Mouse (Mus musculus) liver, embryonic 14.5 days (tissue): ENCODE results near the gene Clstn2. TPM values are rescaled to one million over a fixed set of nuclear protein-coding genes. Genes with fewer than 3 reads are reported as not detected.

Experiments
- ATAC-seq: fragments of 200-750 bp; cut with Nextera tagmentation; 2 replicates; pipeline ENCODE4 v1.8.0; 2017; ENCODE audit warnings: moderate number of reproducible peaks, mild to moderate bottlenecking, moderate library complexity; ENCODE audit not compliant: insufficient read depth
- DNase-seq, 3 experiments: peaks; one replicate each; pipeline ENCODE4 v3.0.0-alpha.2; 2012 to 2013; ENCODE audit warnings: low read depth in 3 of 3, low spot score in 3 of 3
- H3K27ac ChIP-seq: fragments of 300-500 bp; sonication (generic); 2 replicates; pipeline ENCODE4 v1.5.1; 2014; ENCODE audit warnings: moderate library complexity, mild to moderate bottlenecking, control low read depth, inconsistent platforms
- H3K27me3 ChIP-seq: fragments of 300-500 bp; sonication (generic); 2 replicates; pipeline ENCODE4 v1.6.1; 2014; ENCODE audit warnings: mild to moderate bottlenecking, low read length, moderate library complexity; ENCODE audit not compliant: control insufficient read depth, insufficient read depth
- H3K36me3 ChIP-seq: fragments of 300-500 bp; sonication (generic); replicated peaks from 2 replicates; pipeline ENCODE4 v1.6.1; 2014; ENCODE audit warnings: low read depth; ENCODE audit not compliant: control insufficient read depth, insufficient read depth
- H3K4me1 ChIP-seq, 2 experiments: fragments of 200-500 bp in 1 of 2; fragments of 300-500 bp in 1 of 2; sonication (generic) in 1 of 2; replicated peaks; 2 replicates each; pipeline ENCODE4 v1.6.1; 2012 to 2014; ENCODE audit warnings: antibody characterized with exemption in 1 of 2, inconsistent platforms in 1 of 2, low read length in 1 of 2; ENCODE audit not compliant: control insufficient read depth in 2 of 2, insufficient read depth in 2 of 2
- H3K4me2 ChIP-seq: fragments of 300-500 bp; sonication (generic); 2 replicates; pipeline ENCODE4 v1.6.1; 2014; ENCODE audit warnings: low read depth, mild to moderate bottlenecking, control low read depth, moderate library complexity
- H3K4me3 ChIP-seq, 2 experiments: fragments of 200-500 bp in 1 of 2; fragments of 300-500 bp in 1 of 2; sonication (generic) in 1 of 2; 2 replicates each; pipeline ENCODE4 v1.5.1; 2012 to 2014; ENCODE audit warnings: low read depth in 2 of 2, low read length in 2 of 2, mild to moderate bottlenecking in 2 of 2, control low read depth in 1 of 2, inconsistent platforms in 1 of 2, moderate library complexity in 1 of 2; ENCODE audit not compliant: insufficient read depth in 1 of 2
- H3K9ac ChIP-seq: fragments of 300-500 bp; sonication (generic); replicated peaks from 2 replicates; pipeline ENCODE4 v1.6.1; 2014; ENCODE audit warnings: mild to moderate bottlenecking, control low read depth, moderate library complexity
- H3K9me3 ChIP-seq: fragments of 300-500 bp; sonication (generic); 2 replicates; pipeline ENCODE4 v1.6.1; 2016; ENCODE audit warnings: low read length, mixed read lengths; ENCODE audit not compliant: control insufficient read depth
- CTCF ChIP-seq: IDR thresholded peaks from 2 replicates; pipeline ENCODE4 v1.5.1; 2016; ENCODE audit warnings: antibody characterized with exemption, low read depth, control low read depth
- EP300 ChIP-seq: IDR thresholded peaks from 2 replicates; pipeline ENCODE4 v1.6.1; 2016; ENCODE audit warnings: antibody characterized with exemption, low read depth
- WGBS: fragments of 180-500 bp; shearing (Covaris S2); extraction: QIAGEN DNeasy Blood & Tissue Kit; methylation state at CpG from one replicate; pipeline ENCODE4 v1.1.7; 2014; ENCODE audit not compliant: insufficient replicate concordance; 5-methylcytosine and 5-hydroxymethylcytosine counted together
- polyA plus RNA-seq, 2 experiments: library from polyadenylated mRNA; depleted of rRNA in 1 of 2; stranded (reverse) in 1 of 2; unstranded in 1 of 2; fragments of >200 nt; fragmentation: Nextera tagmentation in 1 of 2; extraction: Ambion mirVana in 1 of 2; gene quantifications; 2 replicates each; pipeline versions ENCODE4 v1.2.1 to v1.2.3; 2012 to 2014

The Clstn2 gene
- polyA plus RNA-seq, 2 experiments = 0.04 to 0.11 TPM

GRCm38 (mm10) chr9:97538075-97538779, 494.8 kb downstream of the Clstn2 start:
- H3K4me2 ChIP-seq = no peak overlapping the region
- ATAC-seq (no peak), DNase-seq (no peak)
- H3K27me3 ChIP-seq = no peaks in the 10 kb centered on the region
- TF ChIP-seq EP300 = no peak
- TF ChIP-seq CTCF = no peak
- 58% methylated on average over 8 of the region's 8 CpGs for WGBS
- no peaks in the 10 kb centered on the region for H3K9me3 ChIP-seq
- no peak overlapping the region for H3K4me3 ChIP-seq
- no peak overlapping the region for H3K9ac ChIP-seq
- no peak overlapping the region for H3K27ac ChIP-seq
- H3K4me1 ChIP-seq = no peaks in the 10 kb centered on the region
- no peaks in the 10 kb centered on the region for H3K36me3 ChIP-seq

- no peak overlapping the region for H3K9ac ChIP-seq
- H3K4me1 ChIP-seq = no peaks in the 10 kb centered on the region
- H3K36me3 ChIP-seq = no peaks in the 10 kb centered on the region
- WGBS = 71% methylated on average over 2 of the region's 2 CpGs
- no peak overlapping the region for H3K27ac ChIP-seq
- no peak overlapping the region for H3K4me2 ChIP-seq
- no peaks in the 10 kb centered on the region for H3K9me3 ChIP-seq
- ATAC-seq = no peak
- H3K27me3 ChIP-seq = no peaks in the 10 kb centered on the region
- no peak for DNase-seq
- no peak for TF ChIP-seq EP300
- TF ChIP-seq CTCF = no peak
- H3K4me3 ChIP-seq = no peak overlapping the region
Measured at GRCm38 (mm10) chr9:97534196-97534595, 498.8 kb downstream of the Clstn2 start.

GRCm38 (mm10) chr9:97533306-97533705, 499.7 kb downstream of the Clstn2 start:
- Histone ChIP-seq H3K4me1 (no peaks in the 10 kb centered on the region), H3K4me2 (no peak overlapping the region), H3K27me3 (no peaks in the 10 kb centered on the region), H3K27ac (no peak overlapping the region), H3K36me3 (no peaks in the 10 kb centered on the region), H3K9ac (no peak overlapping the region), H3K4me3 (no peak overlapping the region), H3K9me3 (no peaks in the 10 kb centered on the region)
- TF ChIP-seq EP300 (no peak), CTCF (no peak)
- WGBS = 57% methylated on average over 3 of the region's 3 CpGs
- no peak for DNase-seq
- ATAC-seq = no peak

- no peaks in the 10 kb centered on the region for H3K27me3 ChIP-seq
- H3K36me3 ChIP-seq = no peaks in the 10 kb centered on the region
- no peak overlapping the region for H3K27ac ChIP-seq
- H3K9ac ChIP-seq = no peak overlapping the region
- H3K4me2 ChIP-seq = no peak overlapping the region
- ATAC-seq = no peak
- H3K4me1 ChIP-seq = no peaks in the 10 kb centered on the region
- DNase-seq = no peak
- TF ChIP-seq CTCF = no peak
- WGBS = 75% methylated on average over 13 of the region's 13 CpGs
- H3K9me3 ChIP-seq = no peaks in the 10 kb centered on the region
- no peak overlapping the region for H3K4me3 ChIP-seq
Measured at GRCm38 (mm10) chr9:97532536-97532935, 500.4 kb downstream of the Clstn2 start.

- Histone ChIP-seq H3K4me2 (no peak overlapping the region), H3K9me3 (no peaks in the 10 kb centered on the region), H3K9ac (no peak overlapping the region), H3K27me3 (no peaks in the 10 kb centered on the region), H3K36me3 (no peaks in the 10 kb centered on the region), H3K4me3 (no peak overlapping the region), H3K27ac (no peak overlapping the region), H3K4me1 (no peaks in the 10 kb centered on the region)
- WGBS = 52% methylated on average over 1 of the region's 1 CpGs
- TF ChIP-seq EP300 (no peak), CTCF (no peak)
- no peak for ATAC-seq
- no peak for DNase-seq
Measured at GRCm38 (mm10) chr9:97527926-97528325, 505.1 kb downstream of the Clstn2 start.
